In the genomic region with DNA sequence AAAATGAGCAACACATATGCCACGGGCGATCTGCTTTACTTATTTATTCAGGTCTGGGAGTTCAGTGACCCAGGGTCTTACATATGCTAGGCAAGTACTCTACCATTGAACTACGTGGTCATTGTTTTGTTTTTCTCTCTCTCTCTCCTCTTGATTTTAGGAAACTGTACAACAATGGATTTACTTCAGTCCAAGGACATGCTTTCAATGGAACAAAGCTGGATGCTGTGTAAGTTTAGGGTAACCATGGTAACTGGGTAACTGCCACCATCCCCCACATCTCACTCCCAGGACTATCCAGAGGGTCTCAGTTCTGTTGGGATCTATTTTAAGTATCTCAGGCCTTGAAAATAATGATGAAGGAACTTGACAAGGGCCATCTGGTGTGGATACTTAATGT, we compare ENCODE assay signal across 21 mouse cellular contexts.
DNase-seq lines count a peak whose midpoint lies in the region; ATAC-seq and TF ChIP-seq lines count a peak whose summit lies in the region.
"Had no signal": no experiment of that assay in that cellular context is flagged by ENCODE, and none has a peak within 500 bp of the region (broad histone marks: within the 10 kb centered on the region; RNA-seq: fewer than 3 reads in every experiment).

No protein-coding gene starts in this region.

- H3K4me2 ChIP-seq in embryonic facial prominence, embryonic 11.5 days (ENCODE audit: low read depth, low read length): no peak overlapping the region
- H3K4me2 ChIP-seq in midbrain, postnatal 0 days (ENCODE audit: low read depth, low read length, poor library complexity, severe bottlenecking): no peak overlapping the region
- H3K4me2 ChIP-seq in midbrain, embryonic 12.5 days (replicated peaks): no peak overlapping the region
- H3K4me2 ChIP-seq: heart, embryonic 12.5 days; liver, embryonic 13.5 days; neural tube, embryonic 12.5 days; stomach, embryonic 15.5 days had no signal

- TF ChIP-seq CTCF in midbrain, postnatal 0 days (IDR thresholded peaks at IDR 0.05): no peak
- no peak for TF ChIP-seq CTCF in brain, embryonic 14.5 days (IDR thresholded peaks at IDR 0.05; ENCODE audit: borderline replicate concordance, extremely low read depth, insufficient read depth, insufficient read length)

- H3K36me3 ChIP-seq in embryonic facial prominence, embryonic 11.5 days (replicated peaks; ENCODE audit: control insufficient read depth, insufficient read depth, low read depth, low read length): no peaks in the 10 kb centered on the region
- no peaks in the 10 kb centered on the region for H3K36me3 ChIP-seq in embryonic facial prominence, embryonic 10.5 days (replicated peaks)
- no peaks in the 10 kb centered on the region for H3K36me3 ChIP-seq in midbrain, embryonic 10.5 days
- H3K36me3 ChIP-seq in midbrain, postnatal 0 days (ENCODE audit: insufficient read depth, low read length): no peaks in the 10 kb centered on the region
- no peaks in the 10 kb centered on the region for H3K36me3 ChIP-seq in midbrain, embryonic 12.5 days
- H3K36me3 ChIP-seq: heart, embryonic 12.5 days; liver, embryonic 13.5 days; neural tube, embryonic 12.5 days; stomach, embryonic 15.5 days had no signal

- TF ChIP-seq POLR2A in brain, embryonic 14.5 days (IDR thresholded peaks at IDR 0.05; ENCODE audit: borderline replicate concordance, extremely low read depth, insufficient read depth, insufficient read length, poor library complexity, severe bottlenecking): no peak

- H3K9me3 ChIP-seq in embryonic facial prominence, embryonic 11.5 days (replicated peaks; ENCODE audit: control insufficient read depth, low read length): no peaks in the 10 kb centered on the region
- no peaks in the 10 kb centered on the region for H3K9me3 ChIP-seq in embryonic facial prominence, embryonic 10.5 days
- H3K9me3 ChIP-seq in midbrain, embryonic 10.5 days (replicated peaks): no peaks in the 10 kb centered on the region
- H3K9me3 ChIP-seq in midbrain, postnatal 0 days (ENCODE audit: low read length): no peaks in the 10 kb centered on the region
- H3K9me3 ChIP-seq in midbrain, embryonic 12.5 days: no peaks in the 10 kb centered on the region
- H3K9me3 ChIP-seq: heart, embryonic 12.5 days; liver, embryonic 13.5 days; neural tube, embryonic 12.5 days; stomach, embryonic 15.5 days had no signal

- DNase-seq in embryonic facial prominence, embryonic 11.5 days (ENCODE audit: low spot score): no peak
- DNase-seq in embryonic facial prominence, embryonic 10.5 days (ENCODE audit: low spot score): no peak
- DNase-seq in midbrain, embryonic 10.5 days (ENCODE audit: low spot score): peak; percentile 21
- DNase-seq in midbrain, postnatal 0 days (ENCODE audit: low spot score): no peak
- peak; percentile 63 for DNase-seq in brain, embryonic 14.5 days (ENCODE audit: low read depth)
- DNase-seq in layer of hippocampus, adult 8-10 months (ENCODE audit: low spot score in 2 of 2): no peak
- no peak for DNase-seq in lung, postnatal 36 days
- DNase-seq: cerebellum, adult 2 months; heart, postnatal 4 days; kidney, adult 18-20 months; kidney, postnatal 25 days; layer of hippocampus, postnatal 36 days; liver, embryonic 13.5 days; spleen, adult 18-20 months; thymus, postnatal 25 days had no signal

- H3K27me3 ChIP-seq in embryonic facial prominence, embryonic 11.5 days (ENCODE audit: control insufficient read depth, insufficient read depth, low read length): no peaks in the 10 kb centered on the region
- no peaks in the 10 kb centered on the region for H3K27me3 ChIP-seq in embryonic facial prominence, embryonic 10.5 days (replicated peaks; ENCODE audit: low read depth, poor library complexity, severe bottlenecking)
- no peaks in the 10 kb centered on the region for H3K27me3 ChIP-seq in midbrain, embryonic 10.5 days (ENCODE audit: low read depth, poor library complexity, severe bottlenecking)
- no peaks in the 10 kb centered on the region for H3K27me3 ChIP-seq in midbrain, postnatal 0 days (ENCODE audit: insufficient read depth, low read length)
- no peaks in the 10 kb centered on the region for H3K27me3 ChIP-seq in midbrain, embryonic 12.5 days
- H3K27me3 ChIP-seq: heart, embryonic 12.5 days; liver, embryonic 13.5 days; neural tube, embryonic 12.5 days; stomach, embryonic 15.5 days had no signal

- WGBS in embryonic facial prominence, embryonic 11.5 days: 57% methylated on average over 3 of the region's 3 CpGs
- WGBS in embryonic facial prominence, embryonic 10.5 days: 61% methylated on average over 3 of the region's 3 CpGs
- 57% methylated on average over 3 of the region's 3 CpGs for WGBS in midbrain, embryonic 10.5 days
- whole genome bisulfite sequencing in midbrain, postnatal 0 days: 26% methylated on average over 3 of the region's 3 CpGs
- 34% methylated on average over 3 of the region's 3 CpGs for WGBS in midbrain, embryonic 12.5 days

- no peak overlapping the region for H3K27ac ChIP-seq in embryonic facial prominence, embryonic 11.5 days (replicated peaks; ENCODE audit: low read depth, low read length)
- H3K27ac ChIP-seq in embryonic facial prominence, embryonic 10.5 days (replicated peaks): no peak overlapping the region
- no peak overlapping the region for H3K27ac ChIP-seq in midbrain, embryonic 10.5 days (replicated peaks)
- no peak overlapping the region for H3K27ac ChIP-seq in midbrain, postnatal 0 days (ENCODE audit: low read depth, low read length)
- no peak overlapping the region for H3K27ac ChIP-seq in midbrain, embryonic 12.5 days (replicated peaks)
- H3K27ac ChIP-seq: liver, embryonic 13.5 days; neural tube, embryonic 12.5 days; stomach, embryonic 15.5 days had no signal

- ATAC-seq in embryonic facial prominence, embryonic 11.5 days (replicated peaks; ENCODE audit: insufficient number of reproducible peaks, low FRiP score, low TSS enrichment, low read depth): peak; percentile 12; the same call in 1 of the 2 replicates
- ATAC-seq in midbrain, postnatal 0 days (ENCODE audit: low FRiP score): no peak
- ATAC-seq in midbrain, embryonic 12.5 days (ENCODE audit: low FRiP score, low read depth): peak; percentile 81
- ATAC-seq: lung, postnatal 0 days; Patski had no signal

- no peak overlapping the region for H3K4me3 ChIP-seq in embryonic facial prominence, embryonic 11.5 days (ENCODE audit: low read depth, low read length)
- no peak overlapping the region for H3K4me3 ChIP-seq in embryonic facial prominence, embryonic 10.5 days
- H3K4me3 ChIP-seq in midbrain, embryonic 10.5 days: no peak overlapping the region
- H3K4me3 ChIP-seq in midbrain, postnatal 0 days (ENCODE audit: low read depth, low read length): no peak overlapping the region
- H3K4me3 ChIP-seq in midbrain, embryonic 12.5 days: no peak overlapping the region
- H3K4me3 ChIP-seq: heart, embryonic 12.5 days; liver, embryonic 13.5 days; neural tube, embryonic 12.5 days; stomach, embryonic 15.5 days had no signal

- H3K9ac ChIP-seq in embryonic facial prominence, embryonic 11.5 days (replicated peaks; ENCODE audit: low read length): no peak overlapping the region
- H3K9ac ChIP-seq in midbrain, postnatal 0 days (replicated peaks; ENCODE audit: low read length, poor library complexity, severe bottlenecking): no peak overlapping the region
- no peak overlapping the region for H3K9ac ChIP-seq in midbrain, embryonic 12.5 days (replicated peaks)
- H3K9ac ChIP-seq: heart, embryonic 12.5 days; liver, embryonic 13.5 days; neural tube, embryonic 12.5 days; stomach, embryonic 15.5 days had no signal

- no peaks in the 10 kb centered on the region for H3K4me1 ChIP-seq in embryonic facial prominence, embryonic 11.5 days (ENCODE audit: control insufficient read depth, insufficient read depth, low read length)
- H3K4me1 ChIP-seq in embryonic facial prominence, embryonic 10.5 days: peaks cover 18% of the 10 kb centered on the region
- H3K4me1 ChIP-seq in midbrain, embryonic 10.5 days: peaks cover 9% of the 10 kb centered on the region
- H3K4me1 ChIP-seq in midbrain, postnatal 0 days (ENCODE audit: insufficient read depth, low read length): no peaks in the 10 kb centered on the region
- H3K4me1 ChIP-seq in midbrain, embryonic 12.5 days: peaks cover 8% of the 10 kb centered on the region; the same call in 1 of the 2 replicates
- H3K4me1 ChIP-seq: heart, embryonic 12.5 days; liver, embryonic 13.5 days; stomach, embryonic 15.5 days had no signal

Comparison
In these comparisons a context has a peak if more than half of its experiments do, and no peak if none do; other contexts are left out.
1. DNase-seq: peak in midbrain, embryonic 10.5 days (single experiment) and brain, embryonic 14.5 days (single experiment); none in embryonic facial prominence, embryonic 11.5 days (single experiment), embryonic facial prominence, embryonic 10.5 days (single experiment), midbrain, postnatal 0 days (single experiment), layer of hippocampus, adult 8-10 months (0 of 2) and lung, postnatal 36 days (single experiment).